Mouse (Mus musculus): ENCODE data around the gene Cep164.

GRCm38 (mm10) chr9:45795722-45796121, 32.8 kb downstream of the Cep164 start:
- TF ChIP-seq POLR2A (IDR thresholded peaks at IDR 0.05; ENCODE audit: control insufficient read depth in 1 of 2, insufficient read depth in 1 of 2, low read depth in 1 of 2, low read length in 2 of 2, poor library complexity in 1 of 2): no peak
- TF ChIP-seq MEF2A (IDR thresholded peaks at IDR 0.05; ENCODE audit: extremely low read depth, insufficient replicate concordance, low read depth, low read length, poor library complexity, severe bottlenecking): no peak
- no peak for TF ChIP-seq USF2 (IDR thresholded peaks at IDR 0.05; ENCODE audit: borderline replicate concordance in 1 of 2, insufficient read depth in 1 of 2, low read depth in 1 of 2, low read length in 2 of 2)
- TF ChIP-seq RCOR1 (IDR thresholded peaks at IDR 0.05; ENCODE audit: low read depth, low read length): no peak
- no peak for TF ChIP-seq EP300 (IDR thresholded peaks at IDR 0.05; ENCODE audit: low read depth in 1 of 2, low read length in 2 of 2)
- no peak for TF ChIP-seq ZMIZ1 (IDR thresholded peaks at IDR 0.05; ENCODE audit: low read depth, low read length)
- no peak for TF ChIP-seq ZNF384 (IDR thresholded peaks at IDR 0.05; ENCODE audit: low read depth, low read length)
- no peak for TF ChIP-seq NRF1 (IDR thresholded peaks at IDR 0.05; ENCODE audit: insufficient read depth, low read depth, low read length, poor library complexity, severe bottlenecking)
- TF ChIP-seq SIN3A (IDR thresholded peaks at IDR 0.05; ENCODE audit: low read length): no peak
- no peak for TF ChIP-seq CTCF (IDR thresholded peaks at IDR 0.05 in 2 of 3, conservative IDR thresholded peaks at IDR 0.05 in 1 of 3; ENCODE audit: control insufficient read depth in 1 of 3, insufficient read depth in 1 of 3, low read depth in 2 of 3, low read length in 3 of 3, poor library complexity in 1 of 3, severe bottlenecking in 1 of 3)
- TF ChIP-seq NELFE (IDR thresholded peaks at IDR 0.05; ENCODE audit: low read depth, low read length): no peak

All from MEL (cell line).